Mouse (Mus musculus) stomach, embryonic 14.5 days (tissue): ENCODE results near the gene Stradb. TPM values are rescaled to one million over a fixed set of nuclear protein-coding genes. Genes with fewer than 3 reads are reported as not detected.
A peak's percentile ranks its signal among the peaks of the same experiment; 100 is the strongest.

ENCODE experiments used
- ATAC-seq: fragments of 200-750 bp; cut with Nextera tagmentation; 2 replicates; pipeline ENCODE4 v1.8.0; 2017; ENCODE audit warnings: low read depth, moderate TSS enrichment; ENCODE audit not compliant: insufficient number of reproducible peaks, insufficient read depth, low FRiP score
- H3K27ac ChIP-seq: fragments of 300-500 bp; sonication (generic); 2 replicates; pipeline ENCODE4 v1.5.1; 2014; ENCODE audit warnings: mild to moderate bottlenecking, low read length, moderate library complexity, mixed read lengths
- H3K27me3 ChIP-seq: fragments of 300-500 bp; sonication (generic); 2 replicates; pipeline ENCODE4 v1.6.1; 2014; ENCODE audit warnings: low read length, control low read depth, mixed read lengths; ENCODE audit not compliant: control insufficient read depth, insufficient read depth
- H3K36me3 ChIP-seq: fragments of 300-500 bp; sonication (generic); 2 replicates; pipeline ENCODE4 v1.6.1; 2014; ENCODE audit warnings: mild to moderate bottlenecking, control low read depth, low read length, moderate library complexity, mixed read lengths; ENCODE audit not compliant: control insufficient read depth, insufficient read depth
- H3K4me1 ChIP-seq: fragments of 300-500 bp; sonication (generic); 2 replicates; pipeline ENCODE4 v1.6.1; 2014; ENCODE audit warnings: low read length, control low read depth, mixed read lengths; ENCODE audit not compliant: control insufficient read depth, insufficient read depth
- H3K4me2 ChIP-seq: fragments of 300-500 bp; sonication (generic); replicated peaks from 2 replicates; pipeline ENCODE4 v1.6.1; 2014; ENCODE audit warnings: low read depth, low read length, control low read depth
- H3K4me3 ChIP-seq: fragments of 300-500 bp; sonication (generic); 2 replicates; pipeline ENCODE4 v1.5.1; 2014; ENCODE audit warnings: low read depth, low read length, control low read depth
- H3K9ac ChIP-seq: fragments of 300-500 bp; sonication (generic); replicated peaks from 2 replicates; pipeline ENCODE4 v1.6.1; 2014; ENCODE audit warnings: low read depth, mild to moderate bottlenecking, control low read depth, low read length, moderate library complexity, mixed read lengths
- H3K9me3 ChIP-seq: fragments of 300-500 bp; sonication (generic); 2 replicates; pipeline ENCODE4 v1.6.1; 2016; ENCODE audit warnings: low read depth, low read length, control low read depth; ENCODE audit not compliant: control insufficient read depth
- WGBS: fragments of 180-500 bp; shearing (Covaris S2); extraction: QIAGEN DNeasy Blood & Tissue Kit; methylation state at CpG from one replicate; pipeline ENCODE4 v1.1.7; 2014; 5-methylcytosine and 5-hydroxymethylcytosine counted together
- polyA plus RNA-seq: library from polyadenylated mRNA; unstranded; fragments of >200 nt; fragmentation: Nextera tagmentation; extraction: Ambion mirVana; gene quantifications from 2 replicates; pipeline ENCODE4 v1.2.1, GENCODE M21; 2014

Stradb gene
- polyA plus RNA-seq, 1 experiment from 2014 or later = 30.0 TPM

DNA sequence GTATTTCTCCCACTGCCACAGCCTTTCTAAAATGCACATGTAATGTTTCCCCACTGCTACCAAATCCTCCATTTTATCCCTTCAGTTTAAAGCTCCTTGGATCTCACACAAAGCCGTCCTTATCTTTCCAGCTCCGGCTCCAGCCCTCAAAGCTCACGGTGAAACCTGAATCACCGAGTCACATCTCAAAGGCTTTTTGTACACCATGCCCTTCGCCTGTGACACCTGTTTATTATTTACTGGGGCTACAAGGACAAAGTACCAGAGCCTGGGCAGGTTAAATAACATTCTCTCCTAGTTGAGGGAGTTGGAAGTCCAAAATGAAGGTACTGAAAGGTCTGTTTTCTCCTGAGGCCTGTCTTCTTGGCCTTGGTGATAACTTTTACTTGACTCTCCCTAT lies 3.3 kb upstream of the Stradb start:
- Histone ChIP-seq H3K4me1 (peaks cover 12% of the 10 kb centered on the region; the same call in 1 of the 2 replicates), H3K4me2 (no peak overlapping the region), H3K27me3 (no peaks in the 10 kb centered on the region), H3K27ac (no peak overlapping the region), H3K36me3 (no peaks in the 10 kb centered on the region), H3K9ac (no peak overlapping the region), H3K4me3 (no peak overlapping the region), H3K9me3 (no peaks in the 10 kb centered on the region)
- 60% methylated on average over 5 of the region's 5 CpGs for WGBS
- ATAC-seq = no peak

DNA sequence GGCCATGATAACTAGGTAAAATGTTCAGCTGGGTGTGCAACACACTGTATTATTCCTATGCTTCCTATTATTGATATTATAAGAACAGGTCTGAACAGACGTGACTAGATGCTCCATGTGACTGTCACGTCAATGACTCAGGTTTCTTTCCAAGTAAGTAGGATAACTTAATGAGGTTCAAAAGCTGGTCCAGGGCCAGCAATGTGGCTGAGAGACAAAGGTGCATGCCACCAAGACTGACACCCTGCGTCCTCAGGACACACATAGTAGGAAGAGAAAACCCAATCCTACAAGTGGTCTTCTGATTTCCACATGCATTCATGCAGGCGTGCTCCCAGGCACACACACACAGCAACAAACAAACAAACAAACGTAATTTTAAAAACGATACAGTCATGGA lies 2.2 kb upstream of the Stradb start:
- H3K4me2 ChIP-seq = no peak overlapping the region
- H3K4me3 ChIP-seq = no peak overlapping the region
- no peak for ATAC-seq

DNA sequence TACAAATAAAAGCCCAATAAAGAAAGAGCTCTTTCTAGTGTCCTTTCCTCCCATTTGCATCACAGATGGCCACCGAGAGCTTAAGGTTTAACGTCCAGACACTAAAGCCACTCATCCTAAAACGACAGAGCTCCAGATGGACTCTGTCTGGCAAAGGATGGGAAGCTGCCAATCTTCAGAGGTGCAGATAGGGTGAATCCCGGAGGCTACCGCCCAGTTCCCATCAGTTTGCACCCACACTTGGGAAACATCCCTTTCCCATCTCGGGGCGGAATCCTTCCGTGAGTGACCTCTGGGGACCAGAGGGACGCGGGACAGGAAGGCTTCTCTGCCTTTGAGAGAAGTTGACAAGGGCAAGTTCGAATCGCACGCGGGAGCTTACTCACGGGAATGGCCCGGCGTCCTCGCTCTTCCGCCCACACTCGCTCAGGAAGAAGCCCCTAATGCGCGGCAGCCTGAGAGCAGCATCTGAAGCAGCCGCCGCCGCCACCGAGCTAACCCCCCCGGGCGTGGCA lies 414 bp upstream of the Stradb start:
- peak; percentile 14; the same call in 1 of the 2 replicates for ATAC-seq
- Histone ChIP-seq H3K27ac (peak overlapping the region; percentile 71), H3K27me3 (no peaks in the 10 kb centered on the region), H3K4me1 (peaks cover 12% of the 10 kb centered on the region; the same call in 1 of the 2 replicates), H3K36me3 (no peaks in the 10 kb centered on the region), H3K4me3 (peak overlapping the region; percentile 95), H3K4me2 (peak overlapping the region; percentile 68), H3K9ac (peak overlapping the region; percentile 86), H3K9me3 (no peaks in the 10 kb centered on the region)
- WGBS = 0% methylated on average over 28 of the region's 28 CpGs

More for the DNA sequence above, 2.2 kb upstream of the Stradb start:
- Histone ChIP-seq H3K27ac (no peak overlapping the region), H3K36me3 (no peaks in the 10 kb centered on the region), H3K4me1 (peaks cover 12% of the 10 kb centered on the region; the same call in 1 of the 2 replicates), H3K27me3 (no peaks in the 10 kb centered on the region), H3K9ac (no peak overlapping the region), H3K9me3 (no peaks in the 10 kb centered on the region)
- WGBS = 84% methylated on average over 6 of the region's 6 CpGs

DNA sequence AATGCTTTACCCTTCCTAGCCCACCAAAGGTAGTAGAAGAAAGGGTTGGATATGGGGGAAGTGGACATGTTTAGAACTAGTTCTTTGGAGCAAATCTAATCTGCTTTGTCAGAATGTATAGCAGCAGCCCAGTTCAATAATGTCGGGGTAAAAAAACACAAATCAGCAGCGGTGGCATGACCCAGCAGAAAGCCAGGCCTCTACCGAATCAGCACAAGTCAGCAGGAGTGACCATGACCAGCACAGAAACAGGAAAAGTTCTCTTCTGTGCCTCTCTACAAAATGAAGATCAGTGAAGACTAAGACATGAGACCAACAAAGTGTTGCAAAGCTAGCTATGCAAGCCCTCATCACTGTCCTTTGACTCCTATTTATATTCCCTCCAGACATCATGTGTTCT lies 9.0 kb downstream of the Stradb start:
- no peak overlapping the region for H3K27ac ChIP-seq
- H3K4me3 ChIP-seq = no peak overlapping the region
- no peaks in the 10 kb centered on the region for H3K9me3 ChIP-seq
- peaks cover 20% of the 10 kb centered on the region for H3K36me3 ChIP-seq
- no peak overlapping the region for H3K4me2 ChIP-seq
- ATAC-seq = no peak
- H3K27me3 ChIP-seq = no peaks in the 10 kb centered on the region
- WGBS = 85% methylated on average over 3 of the region's 3 CpGs
- H3K9ac ChIP-seq = no peak overlapping the region
- H3K4me1 ChIP-seq = no peaks in the 10 kb centered on the region

DNA sequence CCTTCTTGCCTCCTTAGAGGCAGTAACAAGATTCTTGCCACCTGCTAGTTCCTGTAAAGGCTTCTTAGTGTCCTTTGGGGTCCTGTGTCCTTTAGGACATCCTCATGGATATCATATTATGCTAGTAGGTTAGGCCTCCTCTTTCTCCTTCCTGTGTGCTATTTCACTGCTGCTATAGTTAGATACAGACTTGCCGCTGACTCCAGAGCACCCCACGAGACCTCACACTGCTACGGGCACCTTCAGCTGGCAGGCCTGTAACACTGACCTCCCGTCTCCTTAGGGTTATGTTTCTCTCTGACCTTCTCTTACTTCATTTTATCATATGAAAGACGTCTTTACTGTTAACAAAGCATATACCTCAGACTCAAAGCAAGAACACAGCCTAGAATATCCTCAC lies 11.3 kb downstream of the Stradb start:
- H3K4me2 ChIP-seq = no peak overlapping the region
- H3K36me3 ChIP-seq = peaks cover 19% of the 10 kb centered on the region
- H3K27me3 ChIP-seq = no peaks in the 10 kb centered on the region
- no peak overlapping the region for H3K27ac ChIP-seq
- WGBS = 89% methylated on average over 5 of the region's 5 CpGs
- no peaks in the 10 kb centered on the region for H3K4me1 ChIP-seq
- no peak overlapping the region for H3K4me3 ChIP-seq
- no peak for ATAC-seq
- no peak overlapping the region for H3K9ac ChIP-seq
- H3K9me3 ChIP-seq = no peaks in the 10 kb centered on the region

DNA sequence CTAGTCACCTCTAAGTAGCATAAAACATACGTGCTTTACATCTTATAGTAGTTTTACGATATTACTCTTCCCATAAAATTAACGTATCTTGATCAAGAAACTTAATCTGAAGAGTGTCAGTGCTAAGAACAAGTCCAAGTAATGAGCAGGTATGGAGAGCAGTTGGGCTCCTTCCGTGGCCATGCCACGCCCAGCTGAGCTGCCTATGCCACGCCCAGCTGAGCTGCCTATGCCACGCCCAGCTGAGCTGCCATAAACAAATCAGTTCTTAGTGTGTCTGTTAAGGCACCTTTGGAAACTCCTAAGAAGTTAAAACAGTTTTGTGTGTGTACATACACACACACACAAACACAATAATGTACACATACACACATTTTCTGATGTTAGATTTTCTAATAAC lies 19.8 kb downstream of the Stradb start:
- ATAC-seq = no peak
- no peaks in the 10 kb centered on the region for H3K9me3 ChIP-seq
- WGBS = 81% methylated on average over 7 of the region's 7 CpGs
- no peak overlapping the region for H3K4me3 ChIP-seq
- no peak overlapping the region for H3K9ac ChIP-seq
- H3K27me3 ChIP-seq = no peaks in the 10 kb centered on the region
- no peaks in the 10 kb centered on the region for H3K4me1 ChIP-seq
- no peak overlapping the region for H3K4me2 ChIP-seq
- H3K27ac ChIP-seq = no peak overlapping the region
- H3K36me3 ChIP-seq = peaks cover 7% of the 10 kb centered on the region

DNA sequence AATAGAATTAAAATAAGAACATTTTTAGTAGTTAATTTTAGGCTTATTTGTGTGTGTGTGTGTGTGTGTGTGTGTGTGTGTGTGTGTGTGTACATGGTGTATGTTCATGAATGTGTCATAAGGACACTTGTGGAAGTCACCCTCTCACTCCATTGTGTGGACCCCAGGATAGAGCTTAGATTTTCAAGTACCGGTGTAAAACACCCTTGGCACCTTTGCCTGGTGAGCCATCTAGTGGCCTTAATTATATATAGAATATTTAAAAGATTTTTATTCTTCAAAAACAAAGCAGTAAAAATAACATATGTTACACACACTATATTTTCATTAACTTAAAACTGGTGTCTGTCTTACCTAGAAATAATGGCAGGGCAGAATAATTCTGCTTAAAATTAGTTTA lies 20.4 kb downstream of the Stradb start:
- ATAC-seq = no peak
- WGBS = 19% methylated on average over 1 of the region's 1 CpGs
- Histone ChIP-seq H3K27ac (no peak overlapping the region), H3K36me3 (peaks cover 7% of the 10 kb centered on the region), H3K9ac (no peak overlapping the region), H3K9me3 (no peaks in the 10 kb centered on the region), H3K4me3 (no peak overlapping the region), H3K27me3 (no peaks in the 10 kb centered on the region), H3K4me2 (no peak overlapping the region), H3K4me1 (no peaks in the 10 kb centered on the region)

DNA sequence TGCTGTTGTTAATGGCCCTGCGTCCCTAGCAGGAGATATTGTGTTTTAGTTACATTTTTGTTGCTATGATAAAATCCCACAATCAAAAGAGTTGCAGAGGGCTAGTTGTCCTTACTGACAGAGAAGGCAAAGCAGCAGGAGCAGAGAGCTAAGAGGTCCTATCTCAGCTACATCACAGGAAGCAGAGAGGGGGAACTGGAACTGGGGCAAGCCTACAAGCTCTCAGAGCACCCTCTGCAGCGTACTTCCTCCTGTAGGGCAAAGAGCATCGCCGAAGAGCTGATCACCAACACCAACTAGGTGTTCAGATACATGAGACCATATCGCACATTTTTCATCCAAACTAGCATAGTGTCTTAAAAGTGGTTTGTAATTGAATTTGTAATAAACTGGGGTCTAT lies 22.0 kb downstream of the Stradb start:
- Histone ChIP-seq H3K27ac (no peak overlapping the region), H3K9ac (no peak overlapping the region), H3K4me2 (no peak overlapping the region), H3K4me1 (no peaks in the 10 kb centered on the region), H3K4me3 (no peak overlapping the region), H3K27me3 (no peaks in the 10 kb centered on the region), H3K9me3 (no peaks in the 10 kb centered on the region), H3K36me3 (peaks cover 7% of the 10 kb centered on the region)
- WGBS = 89% methylated on average over 5 of the region's 5 CpGs
- no peak for ATAC-seq

DNA sequence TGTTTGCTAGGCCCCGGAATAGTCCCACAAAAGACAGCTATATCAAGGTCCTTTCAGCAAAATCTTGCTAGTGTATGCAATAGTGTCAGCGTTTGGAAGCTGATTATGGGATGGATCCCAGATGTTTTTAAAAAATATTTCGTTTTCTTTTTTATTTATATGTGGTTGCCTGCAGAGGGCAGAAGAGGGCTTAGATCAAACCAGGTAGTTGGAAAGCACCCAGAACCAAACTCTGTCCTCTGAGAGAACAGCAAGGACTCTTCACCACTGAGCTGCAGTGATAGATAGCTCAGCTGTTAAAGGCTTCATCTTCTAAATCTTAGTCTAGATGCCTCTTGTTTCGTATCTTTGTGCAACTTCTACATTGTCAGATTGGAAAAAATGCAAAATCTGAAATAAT lies 35.9 kb downstream of the Stradb start:
- Histone ChIP-seq H3K9ac (no peak overlapping the region), H3K4me3 (no peak overlapping the region), H3K27ac (no peak overlapping the region), H3K36me3 (no peaks in the 10 kb centered on the region), H3K4me1 (no peaks in the 10 kb centered on the region), H3K9me3 (no peaks in the 10 kb centered on the region), H3K27me3 (no peaks in the 10 kb centered on the region), H3K4me2 (no peak overlapping the region)
- ATAC-seq = no peak
- 28% methylated on average over 4 of the region's 4 CpGs for WGBS
